Mouse (Mus musculus) limb, embryonic 10.5 days (tissue): ENCODE measurements around the gene Gm11444. TPM values are rescaled to one million over a fixed set of nuclear protein-coding genes. Genes with fewer than 3 reads are reported as not detected.
A peak's percentile ranks its signal among the peaks of the same experiment; 100 is the strongest.

Source experiments
- DNase-seq: peaks from one replicate; pipeline ENCODE4 v3.0.0-alpha.2; 2017; ENCODE audit warnings: low spot score
- H3K27ac ChIP-seq: fragments of 300-500 bp; sonication (generic); 2 replicates; pipeline ENCODE4 v1.5.1; 2016; ENCODE audit warnings: mild to moderate bottlenecking
- H3K27me3 ChIP-seq: fragments of 300-500 bp; sonication (generic); 2 replicates; pipeline ENCODE4 v1.6.1; 2016; ENCODE audit warnings: low read depth, mild to moderate bottlenecking; ENCODE audit not compliant: poor library complexity, severe bottlenecking
- H3K36me3 ChIP-seq: fragments of 300-500 bp; sonication (generic); 2 replicates; pipeline ENCODE4 v1.6.1; 2016; ENCODE audit warnings: mild to moderate bottlenecking, moderate library complexity
- H3K4me1 ChIP-seq: fragments of 300-500 bp; sonication (generic); 2 replicates; pipeline ENCODE4 v1.6.1; 2016
- H3K4me3 ChIP-seq: fragments of 300-500 bp; sonication (generic); 2 replicates; pipeline ENCODE4 v1.5.1; 2016; ENCODE audit warnings: mild to moderate bottlenecking, moderate library complexity
- H3K9me3 ChIP-seq: fragments of 300-500 bp; sonication (generic); replicated peaks from 2 replicates; pipeline ENCODE4 v1.6.1; 2016; ENCODE audit warnings: mild to moderate bottlenecking
- WGBS: fragments of 180-500 bp; shearing (Covaris S2); methylation state at CpG from one replicate; pipeline ENCODE4 v1.1.7; 2016; 5-methylcytosine and 5-hydroxymethylcytosine counted together
- polyA plus RNA-seq: library from polyadenylated mRNA; unstranded; fragments of >200 nt; fragmentation: Nextera tagmentation; extraction: Ambion mirVana; gene quantifications from 2 replicates; pipeline ENCODE4 v1.2.1, GENCODE M21; 2016

The Gm11444 gene
- polyA plus RNA-seq, 1 experiment from 2014 or later, result not detected

- Histone ChIP-seq H3K9me3 (no peaks in the 10 kb centered on the region), H3K4me3 (peak overlapping the region; percentile 70), H3K4me1 (peaks cover 64% of the 10 kb centered on the region), H3K27me3 (peaks cover 97% of the 10 kb centered on the region), H3K27ac (peak overlapping the region; percentile 90), H3K36me3 (peaks cover 31% of the 10 kb centered on the region)
- DNase-seq, result peak; percentile 77
- under 1% methylated on average over 67 of the region's 67 CpGs for WGBS
Measured at GRCm38 (mm10) chr11:85837648-85838423, 12.3 kb downstream of the Gm11444 start.

- Histone ChIP-seq H3K9me3 (no peaks in the 10 kb centered on the region), H3K27me3 (peaks cover 97% of the 10 kb centered on the region), H3K27ac (peak overlapping the region; percentile 90), H3K4me1 (peaks cover 64% of the 10 kb centered on the region), H3K4me3 (peak overlapping the region; percentile 70), H3K36me3 (peaks cover 31% of the 10 kb centered on the region)
- WGBS, result under 1% methylated on average over 18 of the region's 18 CpGs
- DNase-seq, result peak; percentile 69
Measured at GRCm38 (mm10) chr11:85837291-85837647, 12.9 kb downstream of the Gm11444 start.

- H3K36me3 ChIP-seq, result peaks cover 31% of the 10 kb centered on the region
- peak; percentile 65 for DNase-seq
- peak overlapping the region; percentile 90 for H3K27ac ChIP-seq
- 2% methylated on average over 32 of the region's 32 CpGs for WGBS
- peak overlapping the region; percentile 70 for H3K4me3 ChIP-seq
- H3K27me3 ChIP-seq, result peaks cover 97% of the 10 kb centered on the region
- peaks cover 67% of the 10 kb centered on the region for H3K4me1 ChIP-seq
- H3K9me3 ChIP-seq, result no peaks in the 10 kb centered on the region
Measured at GRCm38 (mm10) chr11:85836523-85837290, 13.4 kb downstream of the Gm11444 start.

- H3K27ac ChIP-seq, result peak overlapping the region; percentile 90
- H3K27me3 ChIP-seq, result peaks cover 97% of the 10 kb centered on the region
- H3K4me3 ChIP-seq, result peak overlapping the region; percentile 70
- peaks cover 31% of the 10 kb centered on the region for H3K36me3 ChIP-seq
- peaks cover 68% of the 10 kb centered on the region for H3K4me1 ChIP-seq
- no peaks in the 10 kb centered on the region for H3K9me3 ChIP-seq
- no peak for DNase-seq
- 6% methylated on average over 16 of the region's 16 CpGs for WGBS
Measured at GRCm38 (mm10) chr11:85835753-85836522, 14.2 kb downstream of the Gm11444 start.

GRCm38 (mm10) chr11:85835001-85835752, 15.0 kb downstream of the Gm11444 start:
- DNase-seq, result no peak
- Histone ChIP-seq H3K36me3 (peaks cover 23% of the 10 kb centered on the region), H3K4me3 (peak overlapping the region; percentile 70), H3K4me1 (peaks cover 68% of the 10 kb centered on the region), H3K9me3 (no peaks in the 10 kb centered on the region), H3K27me3 (peaks cover 97% of the 10 kb centered on the region), H3K27ac (peak overlapping the region; percentile 90)
- 6% methylated on average over 9 of the region's 9 CpGs for WGBS

- H3K27ac ChIP-seq, result peak overlapping the region; percentile 90
- WGBS, result 2% methylated on average over 17 of the region's 17 CpGs
- peaks cover 20% of the 10 kb centered on the region for H3K36me3 ChIP-seq
- peaks cover 75% of the 10 kb centered on the region for H3K4me1 ChIP-seq
- H3K27me3 ChIP-seq, result peaks cover 97% of the 10 kb centered on the region
- no peak for DNase-seq
- no peaks in the 10 kb centered on the region for H3K9me3 ChIP-seq
- H3K4me3 ChIP-seq, result peak overlapping the region; percentile 70
Measured at GRCm38 (mm10) chr11:85834386-85834931, 15.7 kb downstream of the Gm11444 start.

GRCm38 (mm10) chr11:85833761-85834385, 16.3 kb downstream of the Gm11444 start:
- 1% methylated on average over 11 of the region's 11 CpGs for WGBS
- Histone ChIP-seq H3K27ac (peak overlapping the region; percentile 90), H3K9me3 (no peaks in the 10 kb centered on the region), H3K4me1 (peaks cover 80% of the 10 kb centered on the region), H3K4me3 (peak overlapping the region; percentile 70), H3K27me3 (peaks cover 97% of the 10 kb centered on the region), H3K36me3 (peaks cover 20% of the 10 kb centered on the region)
- DNase-seq, result no peak

- peaks cover 97% of the 10 kb centered on the region for H3K27me3 ChIP-seq
Measured at GRCm38 (mm10) chr11:85833081-85833521, 17.0 kb downstream of the Gm11444 start.

GRCm38 (mm10) chr11:85832231-85832924, 17.8 kb downstream of the Gm11444 start, which contains the start of gene Tbx2:
Gene Tbx2, plus strand, starts transcription at chr11:85832551.
- H3K9me3 ChIP-seq, result no peaks in the 10 kb centered on the region
- H3K27ac ChIP-seq, result peak within 1 kb of the TSS; percentile 90
- peaks cover 11% of the 10 kb centered on the region for H3K36me3 ChIP-seq
- H3K4me3 ChIP-seq, result peak within 1 kb of the TSS; percentile 70
- H3K27me3 ChIP-seq, result peaks cover 97% of the 10 kb centered on the region
- peaks cover 85% of the 10 kb centered on the region for H3K4me1 ChIP-seq
- DNase-seq, result peak; percentile 86
- under 1% methylated on average over 50 of the region's 52 CpGs for WGBS

More at GRCm38 (mm10) chr11:85833081-85833521, 17.0 kb downstream of the Gm11444 start:
- peak; percentile 76 for DNase-seq
- Histone ChIP-seq H3K4me1 (peaks cover 85% of the 10 kb centered on the region), H3K9me3 (no peaks in the 10 kb centered on the region), H3K4me3 (peak overlapping the region; percentile 70), H3K27ac (peak overlapping the region; percentile 90), H3K36me3 (peaks cover 16% of the 10 kb centered on the region)
- under 1% methylated on average over 53 of the region's 54 CpGs for WGBS

GRCm38 (mm10) chr11:85831656-85832230, 18.4 kb downstream of the Gm11444 start:
- H3K4me1 ChIP-seq, result peaks cover 85% of the 10 kb centered on the region
- peak overlapping the region; percentile 90 for H3K27ac ChIP-seq
- H3K4me3 ChIP-seq, result peak overlapping the region; percentile 70
- DNase-seq, result no peak
- peaks cover 7% of the 10 kb centered on the region for H3K36me3 ChIP-seq
- WGBS, result under 1% methylated on average over 33 of the region's 33 CpGs
- H3K9me3 ChIP-seq, result no peaks in the 10 kb centered on the region
- H3K27me3 ChIP-seq, result peaks cover 97% of the 10 kb centered on the region
